Mouse (Mus musculus) neural tube, embryonic 11.5 days (tissue): ENCODE measurements around the gene Sdr39u1. TPM values are rescaled to one million over a fixed set of nuclear protein-coding genes. Genes with fewer than 3 reads are reported as not detected.

Experiments used
- ATAC-seq: fragments of 200-750 bp; cut with Nextera tagmentation; 2 replicates; pipeline ENCODE4 v1.8.0; 2017; ENCODE audit warnings: moderate number of reproducible peaks, mild to moderate bottlenecking, moderate TSS enrichment, moderate library complexity; ENCODE audit not compliant: insufficient read depth, low FRiP score, low TSS enrichment
- DNase-seq: peaks from one replicate; pipeline ENCODE4 v3.0.0-alpha.2; 2015; ENCODE audit warnings: low spot score
- H3K27ac ChIP-seq: fragments of 300-500 bp; sonication (generic); 2 replicates; pipeline ENCODE4 v1.5.1; 2014; ENCODE audit warnings: low read depth, mild to moderate bottlenecking, low read length
- H3K27me3 ChIP-seq: fragments of 300-500 bp; sonication (generic); 2 replicates; pipeline ENCODE4 v1.6.1; 2014; ENCODE audit warnings: mild to moderate bottlenecking, low read length, mixed read lengths; ENCODE audit not compliant: control insufficient read depth, insufficient read depth
- H3K36me3 ChIP-seq: fragments of 300-500 bp; sonication (generic); 2 replicates; pipeline ENCODE4 v1.6.1; 2014; ENCODE audit warnings: mild to moderate bottlenecking, low read length, moderate library complexity, mixed read lengths; ENCODE audit not compliant: control insufficient read depth, insufficient read depth
- H3K4me1 ChIP-seq: fragments of 300-500 bp; sonication (generic); 2 replicates; pipeline ENCODE4 v1.6.1; 2014; ENCODE audit warnings: low read length, mixed read lengths; ENCODE audit not compliant: control insufficient read depth, insufficient read depth
- H3K4me2 ChIP-seq: fragments of 300-500 bp; sonication (generic); 2 replicates; pipeline ENCODE4 v1.6.1; 2014; ENCODE audit warnings: low read depth, mild to moderate bottlenecking, moderate library complexity
- H3K4me3 ChIP-seq: fragments of 300-500 bp; sonication (generic); 2 replicates; pipeline ENCODE4 v1.5.1; 2014; ENCODE audit warnings: low read depth, low read length
- H3K9ac ChIP-seq: fragments of 300-500 bp; sonication (generic); 2 replicates; pipeline ENCODE4 v1.6.1; 2014; ENCODE audit warnings: mild to moderate bottlenecking, low read length
- H3K9me3 ChIP-seq: fragments of 300-500 bp; sonication (generic); 2 replicates; pipeline ENCODE4 v1.6.1; 2016; ENCODE audit warnings: low read length; ENCODE audit not compliant: control insufficient read depth
- WGBS: fragments of 180-500 bp; shearing (Covaris S2); extraction: QIAGEN DNeasy Blood & Tissue Kit; methylation state at CpG from one replicate; pipeline ENCODE4 v1.1.7; 2014; 5-methylcytosine and 5-hydroxymethylcytosine counted together
- polyA plus RNA-seq: library from polyadenylated mRNA; unstranded; fragments of >200 nt; fragmentation: Nextera tagmentation; extraction: Ambion mirVana; gene quantifications from 2 replicates; pipeline ENCODE4 v1.2.1, GENCODE M21; 2014

Gene Sdr39u1
- polyA plus RNA-seq, 1 experiment from 2014 or later = 52.6 TPM

DNA sequence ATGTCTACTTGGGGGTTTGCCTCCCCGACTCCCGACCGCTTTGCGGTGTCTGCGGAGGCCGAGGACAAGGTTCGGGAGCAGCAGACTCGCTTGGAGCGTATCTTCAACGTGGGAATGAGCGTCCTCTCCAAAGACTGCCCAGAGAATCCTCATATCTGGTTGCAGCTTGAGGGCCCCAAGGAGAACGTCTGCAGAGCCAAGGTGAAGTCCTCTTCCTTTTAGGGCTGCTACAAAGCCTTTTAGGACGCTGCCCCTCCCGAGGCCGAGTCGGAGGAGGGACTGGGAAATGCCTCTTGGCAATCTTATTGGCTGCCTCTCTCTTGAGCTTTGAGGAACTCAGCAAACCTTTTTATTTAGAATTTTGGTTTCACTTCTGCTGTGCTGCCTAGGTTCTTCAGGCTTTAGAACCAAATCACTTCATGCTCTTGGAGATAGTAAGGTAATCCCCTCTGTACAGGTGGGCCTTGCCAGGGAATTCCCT is 14.3 kb downstream of the Sdr39u1 start:
- WGBS = 12% methylated on average over 16 of the region's 16 CpGs
- H3K9ac ChIP-seq = peak overlapping the region; percentile 86
- no peak for DNase-seq
- H3K27ac ChIP-seq = no peak overlapping the region
- H3K4me2 ChIP-seq = peak overlapping the region; percentile 80
- H3K4me3 ChIP-seq = peak overlapping the region; percentile 67
- no peak for ATAC-seq
- H3K4me1 ChIP-seq = peaks cover 8% of the 10 kb centered on the region; the same call in 1 of the 2 replicates
- no peaks in the 10 kb centered on the region for H3K9me3 ChIP-seq
- H3K27me3 ChIP-seq = no peaks in the 10 kb centered on the region
- H3K36me3 ChIP-seq = peaks cover 7% of the 10 kb centered on the region

DNA sequence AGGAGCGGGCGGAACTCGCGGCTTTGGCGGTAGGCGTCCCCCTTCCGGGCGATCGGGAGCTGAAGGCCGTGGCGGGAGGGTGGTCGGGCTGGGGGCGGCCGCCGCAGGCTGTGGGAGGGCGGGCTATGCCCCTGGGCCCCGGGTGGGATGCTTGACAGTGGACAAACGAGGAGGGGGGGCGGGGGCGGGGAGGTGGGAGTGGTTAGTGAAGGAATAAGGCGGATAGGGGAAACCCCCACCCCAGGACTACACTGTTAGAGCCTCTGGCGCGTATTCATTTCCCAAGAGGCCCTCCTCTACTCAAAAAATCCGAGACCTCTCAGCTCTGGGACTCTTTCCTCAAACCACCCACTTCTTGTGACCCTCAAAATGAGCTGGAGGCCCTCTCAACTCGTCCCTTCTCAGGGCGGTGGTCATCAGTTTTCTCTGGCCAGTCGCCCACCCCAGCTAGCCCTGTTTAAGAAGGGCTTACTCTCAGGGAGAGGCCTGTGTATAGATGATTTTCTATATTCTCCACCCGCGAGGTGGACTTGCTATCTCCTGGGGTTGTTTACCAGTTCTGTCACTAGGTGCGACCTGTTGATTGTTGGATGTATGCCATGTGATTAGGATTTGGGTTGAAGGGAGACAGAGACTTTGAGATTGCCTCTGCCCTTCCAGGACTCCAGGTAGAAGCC is 14.8 kb downstream of the Sdr39u1 start:
- peak overlapping the region; percentile 86 for H3K9ac ChIP-seq
- H3K4me3 ChIP-seq = peak overlapping the region; percentile 67
- H3K4me2 ChIP-seq = peak overlapping the region; percentile 80
- ATAC-seq = peak; percentile 68
- H3K27me3 ChIP-seq = no peaks in the 10 kb centered on the region
- H3K4me1 ChIP-seq = peaks cover 8% of the 10 kb centered on the region; the same call in 1 of the 2 replicates
- DNase-seq = no peak
- H3K27ac ChIP-seq = peak overlapping the region; percentile 69
- peaks cover 7% of the 10 kb centered on the region for H3K36me3 ChIP-seq
- WGBS = 2% methylated on average over 17 of the region's 30 CpGs
- H3K9me3 ChIP-seq = no peaks in the 10 kb centered on the region

DNA sequence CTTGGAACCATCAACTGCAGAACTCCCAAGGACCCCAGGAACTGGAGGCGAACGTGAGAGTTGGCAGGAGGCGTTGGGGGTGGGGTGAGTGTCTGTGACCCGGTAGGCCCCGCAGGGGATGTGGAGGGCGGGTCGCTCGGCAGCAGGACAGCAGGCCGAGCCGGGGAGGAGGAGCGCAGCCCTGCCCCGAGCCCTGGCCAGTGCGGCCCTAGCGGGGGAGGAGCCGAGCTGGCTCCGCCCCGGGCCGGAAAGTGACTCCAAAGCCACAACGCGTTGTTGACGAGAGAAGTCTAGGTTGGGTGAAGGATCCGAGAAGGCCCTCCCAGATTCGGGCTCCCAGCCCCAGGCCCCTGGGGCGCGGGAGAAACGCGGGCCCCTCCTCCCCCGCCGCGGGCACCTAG is 15.4 kb downstream of the Sdr39u1 start, which contains the start of gene Khnyn:
Gene Khnyn (plus strand): TSS at position 235 of the 401 bp plus-strand sequence.
- no peaks in the 10 kb centered on the region for H3K9me3 ChIP-seq
- DNase-seq (peak; percentile 91), ATAC-seq (peak; percentile 97)
- peaks cover 7% of the 10 kb centered on the region for H3K36me3 ChIP-seq
- peaks cover 8% of the 10 kb centered on the region; the same call in 1 of the 2 replicates for H3K4me1 ChIP-seq
- H3K4me3 ChIP-seq = peak within 1 kb of the TSS; percentile 67
- H3K27me3 ChIP-seq = no peaks in the 10 kb centered on the region
- 0% methylated on average over 26 of the region's 30 CpGs for WGBS
- H3K9ac ChIP-seq = peak within 1 kb of the TSS; percentile 86
- H3K27ac ChIP-seq = peak within 1 kb of the TSS; percentile 69
- peak within 1 kb of the TSS; percentile 80 for H3K4me2 ChIP-seq

DNA sequence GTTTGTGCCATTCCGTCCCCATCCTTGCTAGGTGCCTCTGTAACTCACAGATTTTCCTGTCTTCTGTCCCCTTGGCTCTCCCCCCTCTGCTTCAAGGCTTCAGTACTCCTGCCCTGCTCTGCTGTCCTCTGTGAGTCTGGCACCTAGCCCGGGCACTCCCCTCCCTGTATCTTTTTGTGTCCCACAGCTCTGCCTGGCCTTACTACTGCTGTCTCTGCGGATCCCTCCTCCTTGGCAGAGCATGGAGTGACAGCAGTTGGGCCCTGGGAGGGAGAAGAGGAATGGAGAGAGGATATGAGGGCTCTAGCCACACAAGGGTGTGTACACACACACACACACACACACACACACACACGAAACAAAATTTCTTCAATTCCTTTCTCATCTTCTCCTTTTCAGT is 15.9 kb downstream of the Sdr39u1 start, which contains the start of gene Cbln3:
Gene Cbln3 (minus strand): TSS at position 227 of the 400 bp plus-strand sequence.
- H3K4me2 ChIP-seq = peak within 1 kb of the TSS; percentile 80
- H3K9me3 ChIP-seq = no peaks in the 10 kb centered on the region
- H3K27me3 ChIP-seq = no peaks in the 10 kb centered on the region
- ATAC-seq = peak; percentile 5; the same call in 1 of the 2 replicates
- H3K4me1 ChIP-seq = peaks cover 8% of the 10 kb centered on the region; the same call in 1 of the 2 replicates
- 40% methylated on average over 4 of the region's 4 CpGs for WGBS
- peak within 1 kb of the TSS; percentile 86 for H3K9ac ChIP-seq
- H3K4me3 ChIP-seq = peak within 1 kb of the TSS; percentile 67
- H3K36me3 ChIP-seq = peaks cover 3% of the 10 kb centered on the region; the same call in 1 of the 2 replicates
- peak within 1 kb of the TSS; percentile 69 for H3K27ac ChIP-seq
- no peak for DNase-seq

DNA sequence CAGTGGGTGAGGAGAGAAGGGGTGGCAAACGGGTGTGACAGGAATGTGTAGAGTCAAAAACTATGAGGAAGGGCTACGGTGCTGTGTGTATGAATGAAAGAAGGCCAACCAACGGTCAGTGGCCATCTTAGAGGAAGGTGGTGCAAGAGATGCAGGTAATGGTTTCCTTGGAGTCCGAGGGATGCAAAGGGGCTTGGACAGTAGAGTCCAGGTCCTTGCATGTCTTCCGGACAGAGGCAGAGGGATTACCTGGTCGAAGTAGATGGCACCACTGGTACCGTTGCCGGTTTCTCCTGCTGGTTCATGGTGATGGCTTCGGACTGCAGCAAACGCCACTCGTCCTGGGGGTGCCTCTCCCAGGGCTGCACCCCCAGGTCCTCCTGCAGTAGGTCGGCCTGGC is 16.4 kb downstream of the Sdr39u1 start:
- Histone ChIP-seq H3K27me3 (no peaks in the 10 kb centered on the region), H3K4me3 (no peak overlapping the region), H3K4me1 (peaks cover 9% of the 10 kb centered on the region; the same call in 1 of the 2 replicates), H3K9me3 (no peaks in the 10 kb centered on the region), H3K9ac (no peak overlapping the region), H3K36me3 (no peaks in the 10 kb centered on the region), H3K4me2 (no peak overlapping the region), H3K27ac (0 out of 2 replicates have a peak overlapping the region, but pooled peaks have one; percentile 17)
- 90% methylated on average over 12 of the region's 12 CpGs for WGBS
- ATAC-seq (no peak), DNase-seq (no peak)

DNA sequence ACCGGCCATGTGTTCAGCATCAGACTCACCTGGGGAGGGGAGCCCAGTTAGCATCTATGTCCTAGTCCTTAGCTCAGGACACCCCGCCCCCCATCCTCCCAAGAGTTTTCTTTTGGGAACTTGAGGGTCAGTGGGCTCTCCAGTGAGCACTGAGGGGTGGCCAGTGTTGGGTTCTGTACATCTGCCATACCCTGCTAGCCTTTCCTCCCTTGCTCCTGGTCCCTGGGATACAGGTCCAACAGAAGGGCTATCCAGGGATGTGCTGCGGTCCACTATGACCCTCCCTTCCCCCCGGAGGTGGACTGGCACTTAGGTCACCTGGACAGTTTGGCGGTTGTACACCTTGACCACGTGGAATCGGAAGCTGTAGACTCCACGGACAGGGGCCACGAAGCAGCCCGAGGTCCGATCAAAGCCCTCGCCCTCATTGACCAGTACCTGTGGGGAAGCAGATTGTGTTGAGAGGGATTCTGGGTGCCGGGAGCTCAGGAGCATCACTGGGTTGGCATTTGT is 16.9 kb downstream of the Sdr39u1 start:
- no peaks in the 10 kb centered on the region for H3K9me3 ChIP-seq
- ATAC-seq (no peak), DNase-seq (no peak)
- no peak overlapping the region for H3K4me2 ChIP-seq
- no peaks in the 10 kb centered on the region for H3K27me3 ChIP-seq
- no peak overlapping the region for H3K9ac ChIP-seq
- peaks cover 11% of the 10 kb centered on the region; the same call in 1 of the 2 replicates for H3K4me1 ChIP-seq
- H3K4me3 ChIP-seq = no peak overlapping the region
- no peak overlapping the region for H3K27ac ChIP-seq
- WGBS = 92% methylated on average over 13 of the region's 13 CpGs
- no peaks in the 10 kb centered on the region for H3K36me3 ChIP-seq

DNA sequence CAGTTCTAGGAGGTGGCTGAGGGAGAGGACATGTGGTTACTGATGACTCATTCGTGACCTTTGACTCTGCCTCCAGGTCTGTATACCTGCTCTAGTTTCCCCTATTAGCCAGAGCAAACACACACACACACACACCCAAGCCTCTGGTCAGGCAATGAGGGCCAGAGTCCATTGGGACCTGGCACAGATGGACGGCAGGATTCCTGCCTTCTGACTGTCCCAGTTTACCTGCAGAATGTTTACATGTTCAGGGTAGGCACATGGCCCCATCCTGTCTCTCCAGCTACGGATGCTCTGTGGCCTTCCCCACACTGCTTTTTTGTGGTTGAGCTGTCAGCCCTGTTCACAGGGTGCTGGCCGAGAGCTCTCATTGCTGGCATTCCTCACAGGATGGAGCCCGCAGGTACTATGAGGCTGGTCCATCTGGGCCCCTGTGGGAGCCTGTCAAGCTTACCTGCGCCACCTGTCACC is 17.9 kb downstream of the Sdr39u1 start:
- Histone ChIP-seq H3K9me3 (no peaks in the 10 kb centered on the region), H3K4me2 (no peak overlapping the region), H3K4me1 (peaks cover 11% of the 10 kb centered on the region; the same call in 1 of the 2 replicates), H3K4me3 (no peak overlapping the region), H3K36me3 (no peaks in the 10 kb centered on the region), H3K27me3 (no peaks in the 10 kb centered on the region), H3K27ac (no peak overlapping the region), H3K9ac (no peak overlapping the region)
- WGBS = 78% methylated on average over 6 of the region's 6 CpGs
- DNase-seq (no peak), ATAC-seq (no peak)

DNA sequence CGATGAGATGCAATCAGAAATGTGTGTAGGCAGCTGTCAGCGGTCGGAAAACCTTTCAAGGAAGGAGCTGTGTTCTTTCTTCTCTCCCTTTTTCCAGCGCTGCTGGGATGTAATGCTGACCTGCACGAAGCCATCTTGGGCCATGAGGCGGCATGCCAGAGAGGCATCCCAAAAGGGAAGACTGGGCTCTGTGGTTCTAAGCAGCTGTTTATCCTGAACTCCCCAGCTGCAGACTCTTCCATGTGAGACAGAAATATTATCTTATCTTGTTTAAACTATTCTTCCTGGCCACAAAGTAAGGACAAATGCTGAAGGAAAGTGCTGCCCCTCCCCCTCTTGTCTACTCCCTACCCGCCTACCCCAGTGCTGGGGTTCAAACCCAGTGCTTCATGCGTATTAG is 19.1 kb downstream of the Sdr39u1 start:
- H3K4me2 ChIP-seq = no peak overlapping the region
- H3K9me3 ChIP-seq = no peaks in the 10 kb centered on the region
- H3K4me3 ChIP-seq = no peak overlapping the region
- H3K36me3 ChIP-seq = no peaks in the 10 kb centered on the region
- H3K9ac ChIP-seq = no peak overlapping the region
- 84% methylated on average over 8 of the region's 8 CpGs for WGBS
- ATAC-seq = no peak
- H3K27me3 ChIP-seq = no peaks in the 10 kb centered on the region
- peaks cover 11% of the 10 kb centered on the region; the same call in 1 of the 2 replicates for H3K4me1 ChIP-seq
- no peak overlapping the region for H3K27ac ChIP-seq
- DNase-seq = no peak
